17 mouse cellular contexts compared by ENCODE assay signal in genomic region chr17:87068997-87069396, GRCm38 (mm10). TPM values are rescaled to one million over a fixed set of nuclear protein-coding genes. Genes with fewer than 3 reads are reported as not detected.
A peak's percentile ranks its signal among the peaks of the same experiment; 100 is the strongest.
DNase-seq lines count a peak whose midpoint lies in the region.
"Had no signal": no experiment of that assay in that cellular context is flagged by ENCODE, and none has a peak within 500 bp of the region (broad histone marks: within the 10 kb centered on the region; RNA-seq: fewer than 3 reads in every experiment).

No protein-coding gene starts in this region.

- peak; percentile 19 for DNase-seq in adrenal gland, postnatal 14 days
- no peak for DNase-seq in adrenal gland, adult 8-10 months
- DNase-seq in heart, embryonic 10.5 days (ENCODE audit: low spot score), result peak; percentile 58
- no peak for DNase-seq in heart, postnatal 36 days
- DNase-seq: adrenal gland, postnatal 25 days; cerebellum, adult 11 months; cerebellum, adult 18-20 months; cerebellum, adult 8-10 months; cerebellum, adult 9-11 months; cerebellum, postnatal 14 days; cerebellum, postnatal 36 days; embryo, embryonic 11 days had no signal

- H3K27me3 ChIP-seq in heart, embryonic 10.5 days (ENCODE audit: insufficient read depth, poor library complexity, severe bottlenecking), result no peaks in the 10 kb centered on the region
- H3K27me3 ChIP-seq: embryonic facial prominence, embryonic 13.5 days; embryonic facial prominence, embryonic 15.5 days; forebrain, embryonic 12.5 days had no signal

- 79% methylated on average over 4 of the region's 4 CpGs for WGBS in heart, embryonic 10.5 days

- no peaks in the 10 kb centered on the region for H3K4me1 ChIP-seq in heart, embryonic 10.5 days
- H3K4me1 ChIP-seq: embryonic facial prominence, embryonic 13.5 days; embryonic facial prominence, embryonic 15.5 days; forebrain, embryonic 10.5 days; forebrain, embryonic 12.5 days had no signal

- no peak overlapping the region for H3K27ac ChIP-seq in heart, embryonic 10.5 days
- H3K27ac ChIP-seq: embryonic facial prominence, embryonic 13.5 days; embryonic facial prominence, embryonic 15.5 days; forebrain, embryonic 10.5 days; forebrain, embryonic 12.5 days had no signal

- no peaks in the 10 kb centered on the region for H3K9me3 ChIP-seq in heart, embryonic 10.5 days
- H3K9me3 ChIP-seq: embryonic facial prominence, embryonic 13.5 days; embryonic facial prominence, embryonic 15.5 days; forebrain, embryonic 10.5 days; forebrain, embryonic 12.5 days had no signal

- no peaks in the 10 kb centered on the region for H3K36me3 ChIP-seq in heart, embryonic 10.5 days
- H3K36me3 ChIP-seq: embryonic facial prominence, embryonic 13.5 days; embryonic facial prominence, embryonic 15.5 days; forebrain, embryonic 10.5 days; forebrain, embryonic 12.5 days had no signal

- intact Hi-C loops in heart, postnatal 36 days (cut with DNase I), result no loop called here

- H3K4me3 ChIP-seq in heart, embryonic 10.5 days, result no peak overlapping the region
- H3K4me3 ChIP-seq: embryonic facial prominence, embryonic 13.5 days; embryonic facial prominence, embryonic 15.5 days; erythroblast, embryonic 14.5 days; forebrain, embryonic 10.5 days; forebrain, embryonic 12.5 days had no signal

RNA-seq across cellular contexts. Expression of gene Socs5, which starts 38.5 kb away (rescaled TPM):
- 58.9 and 60.7 TPM in 2 replicates for total RNA-seq in adrenal gland, postnatal 14 days (2021)
- total RNA-seq in adrenal gland, adult 8-10 months (2022), result 100 to 1,000 TPM in 1 of 4 experiments, 10 to 100 TPM in 3; 72.2 to 108 (median 96.0) TPM
- 9.4 and 11.0 TPM in 2 replicates for polyA plus RNA-seq in heart, embryonic 10.5 days (2016; fragmentation: Nextera tagmentation; extraction: Ambion mirVana)
- total RNA-seq in heart, postnatal 36 days (2021), result 10 to 100 TPM; 25.6 to 29.4 TPM

RNA-seq across cellular contexts. Expression of gene Cript, which starts 43.6 kb away (rescaled TPM):
- total RNA-seq in adrenal gland, postnatal 14 days (2021), result 54.2 and 55.5 TPM in 2 replicates
- total RNA-seq in adrenal gland, adult 8-10 months (2022), result 10 to 100 TPM; 53.2 to 83.7 (median 71.9) TPM
- polyA plus RNA-seq in heart, embryonic 10.5 days (2016; fragmentation: Nextera tagmentation; extraction: Ambion mirVana), result 113 and 115 TPM in 2 replicates
- 10 to 100 TPM; 44.1 to 44.4 TPM for total RNA-seq in heart, postnatal 36 days (2021)

RNA-seq across cellular contexts. Expression of gene Pigf, which starts 43.8 kb away (rescaled TPM):
- total RNA-seq in adrenal gland, postnatal 14 days (2021), result 9.8 and 13.0 TPM in 2 replicates
- 10 to 100 TPM; 15.9 to 19.2 (median 18.1) TPM for total RNA-seq in adrenal gland, adult 8-10 months (2022)
- polyA plus RNA-seq in heart, embryonic 10.5 days (2016; fragmentation: Nextera tagmentation; extraction: Ambion mirVana), result 25.5 and 32.2 TPM in 2 replicates
- total RNA-seq in heart, postnatal 36 days (2021), result 1 to 10 TPM; 3.5 to 4.1 TPM

Comparison
In these comparisons a context has a peak if more than half of its experiments do, and no peak if none do; other contexts are left out.
1. DNase-seq: peak in adrenal gland, postnatal 14 days (single experiment) and heart, embryonic 10.5 days (single experiment); none in adrenal gland, adult 8-10 months (single experiment) and heart, postnatal 36 days (0 of 2).